Mouse (Mus musculus): ENCODE measurements around the gene Nlrc3. TPM values are rescaled to one million over a fixed set of nuclear protein-coding genes. Genes with fewer than 3 reads are reported as not detected.
A peak's percentile ranks its signal among the peaks of the same experiment; 100 is the strongest.
"Not testable (repeated sequence)": the region's sequence is repeated elsewhere in the genome, so short reads cannot be mapped to it uniquely, and the experiment has no call there.

Gene Nlrc3
- polyA plus RNA-seq, 1 experiment from 2014 or later, result 0.95 TPM

- in situ Hi-C loops (cut with MboI; ENCODE audit: low pct_unique_long_range_greater_than_20kb), result no loop called here
- no peak for ATAC-seq
- DNase-seq (ENCODE audit: low read depth, low spot score), result no peak
- H3K27me3 ChIP-seq, result no peaks in the 10 kb centered on the region
- ChIA-PET POLR2A (no interaction called here), CTCF (no interaction called here)
- no peak for TF ChIP-seq CTCF (IDR thresholded peaks at IDR 0.05)
Measured at GRCm38 (mm10) chr16:3982173-3982572, 5.7 kb upstream of the Nlrc3 start.

- H3K27me3 ChIP-seq, result no peaks in the 10 kb centered on the region
- ChIA-PET POLR2A (no interaction called here), CTCF (interaction anchor here (1.0 to 1.2 kb wide), 2 partner anchors 9 to 17 kb away, joined by 3 to 4 read pairs; no protein-coding TSS in a partner anchor)
- DNase-seq (ENCODE audit: low read depth, low spot score), result no peak
- in situ Hi-C loops (cut with MboI; ENCODE audit: low pct_unique_long_range_greater_than_20kb), result no loop called here
- no peak for TF ChIP-seq CTCF (IDR thresholded peaks at IDR 0.05)
- ATAC-seq, result peak; percentile 12
Measured at GRCm38 (mm10) chr16:3976712-3977111, 280 bp upstream of the Nlrc3 start.

- CTCF ChIA-PET, result interaction anchor here (1.2 kb wide), 1 partner anchor 16 kb away, joined by 3 read pairs; no protein-coding TSS in a partner anchor
- no peaks in the 10 kb centered on the region for H3K27me3 ChIP-seq
- no peak for ATAC-seq
- POLR2A ChIA-PET, result no interaction called here
- TF ChIP-seq CTCF (IDR thresholded peaks at IDR 0.05), result no peak
- DNase-seq (ENCODE audit: low read depth, low spot score), result no peak
- in situ Hi-C loops (cut with MboI; ENCODE audit: low pct_unique_long_range_greater_than_20kb), result no loop called here
Measured at GRCm38 (mm10) chr16:3975658-3976057, 774 bp downstream of the Nlrc3 start.

- H3K27me3 ChIP-seq; DNase-seq (ENCODE audit: low read depth, low spot score); POLR2A ChIA-PET; CTCF ChIA-PET; ATAC-seq; in situ Hi-C loops (cut with MboI; ENCODE audit: low pct_unique_long_range_greater_than_20kb): not testable (repeated sequence)
Measured at GRCm38 (mm10) chr16:3974456-3974855, 2.0 kb downstream of the Nlrc3 start.

- no peaks in the 10 kb centered on the region for H3K27me3 ChIP-seq
Measured at GRCm38 (mm10) chr16:3965534-3965933, 10.9 kb downstream of the Nlrc3 start.

GRCm38 (mm10) chr16:3964990-3965389 is 11.4 kb downstream of the Nlrc3 start:
- TF ChIP-seq CTCF (IDR thresholded peaks at IDR 0.05), result no peak
- no peaks in the 10 kb centered on the region for H3K27me3 ChIP-seq
- in situ Hi-C loops (cut with MboI; ENCODE audit: low pct_unique_long_range_greater_than_20kb), result no loop called here
- ATAC-seq, result no peak
- ChIA-PET CTCF (interaction anchor here (1.5 kb wide), 1 partner anchor 22 kb away, joined by 3 read pairs; no protein-coding TSS in a partner anchor), POLR2A (no interaction called here)
- DNase-seq (ENCODE audit: low read depth, low spot score), result no peak

More at GRCm38 (mm10) chr16:3965534-3965933, 10.9 kb downstream of the Nlrc3 start:
- ATAC-seq (no peak), DNase-seq (ENCODE audit: low read depth, low spot score) (no peak)
- ChIA-PET CTCF (interaction anchor here (1.5 kb wide), 1 partner anchor 22 kb away, joined by 3 read pairs; no protein-coding TSS in a partner anchor), POLR2A (no interaction called here)
- TF ChIP-seq CTCF (IDR thresholded peaks at IDR 0.05), result no peak
- in situ Hi-C loops (cut with MboI; ENCODE audit: low pct_unique_long_range_greater_than_20kb), result no loop called here

- no peak for DNase-seq (ENCODE audit: low read depth, low spot score)
- ChIA-PET CTCF (no interaction called here), POLR2A (no interaction called here)
- in situ Hi-C loops (cut with MboI; ENCODE audit: low pct_unique_long_range_greater_than_20kb), result no loop called here
- no peak for TF ChIP-seq CTCF (IDR thresholded peaks at IDR 0.05)
- ATAC-seq, result no peak
- no peaks in the 10 kb centered on the region for H3K27me3 ChIP-seq
Measured at GRCm38 (mm10) chr16:3959261-3959660, 17.2 kb downstream of the Nlrc3 start.

GRCm38 (mm10) chr16:3956369-3956768 is 20.1 kb downstream of the Nlrc3 start:
- ChIA-PET POLR2A (no interaction called here), CTCF (no interaction called here)
- ATAC-seq (peak; percentile 86), DNase-seq (ENCODE audit: low read depth, low spot score) (peak; percentile 69)
- H3K27me3 ChIP-seq, result no peaks in the 10 kb centered on the region
- no peak for TF ChIP-seq CTCF (IDR thresholded peaks at IDR 0.05)
- in situ Hi-C loops (cut with MboI; ENCODE audit: low pct_unique_long_range_greater_than_20kb), result no loop called here

- no peaks in the 10 kb centered on the region for H3K27me3 ChIP-seq
- CTCF ChIA-PET, result no interaction called here
- in situ Hi-C loops (cut with MboI; ENCODE audit: low pct_unique_long_range_greater_than_20kb), result no loop called here
- TF ChIP-seq CTCF (IDR thresholded peaks at IDR 0.05), result no peak
- ATAC-seq, result no peak
- POLR2A ChIA-PET, result no interaction called here
- no peak for DNase-seq (ENCODE audit: low read depth, low spot score)
Measured at GRCm38 (mm10) chr16:3951141-3951540, 25.3 kb downstream of the Nlrc3 start.

- in situ Hi-C loops (cut with MboI; ENCODE audit: low pct_unique_long_range_greater_than_20kb), result no loop called here
- ATAC-seq, result peak; percentile 8
- no peak for DNase-seq (ENCODE audit: low read depth, low spot score)
- no peaks in the 10 kb centered on the region for H3K27me3 ChIP-seq
- ChIA-PET POLR2A (no interaction called here), CTCF (interaction anchor here (0.7 to 0.9 kb wide), 2 partner anchors 14 to 26 kb away, joined by 3 read pairs; partner anchors contain the start of genes 1700037C18Rik and Cluap1)
- no peak for TF ChIP-seq CTCF (IDR thresholded peaks at IDR 0.05)
Measured at GRCm38 (mm10) chr16:3934701-3935100, 41.7 kb downstream of the Nlrc3 start.

- ChIA-PET POLR2A (no interaction called here), CTCF (interaction anchor here (0.7 kb wide), 1 partner anchor 25 kb away, joined by 3 read pairs; the partner anchor contains the start of genes 1700037C18Rik and Cluap1)
- no peak for TF ChIP-seq CTCF (IDR thresholded peaks at IDR 0.05)
- ATAC-seq (peak; percentile 26), DNase-seq (ENCODE audit: low read depth, low spot score) (no peak)
- in situ Hi-C loops (cut with MboI; ENCODE audit: low pct_unique_long_range_greater_than_20kb), result no loop called here
- H3K27me3 ChIP-seq, result no peaks in the 10 kb centered on the region
Measured at GRCm38 (mm10) chr16:3934091-3934490, 42.3 kb downstream of the Nlrc3 start.

GRCm38 (mm10) chr16:3933536-3933935 is 42.9 kb downstream of the Nlrc3 start:
- no peak for TF ChIP-seq CTCF (IDR thresholded peaks at IDR 0.05)
- no peak for ATAC-seq
- no peaks in the 10 kb centered on the region for H3K27me3 ChIP-seq
- DNase-seq (ENCODE audit: low read depth, low spot score), result peak; percentile 10
- CTCF ChIA-PET, result no interaction called here
- POLR2A ChIA-PET, result no interaction called here
- in situ Hi-C loops (cut with MboI; ENCODE audit: low pct_unique_long_range_greater_than_20kb), result no loop called here

Data from Patski (cell line).